Mouse (Mus musculus) embryonic fibroblast, embryonic 13.5 days (primary cell): ENCODE measurements around the gene Ccdc51.

Source experiments
- CTCF ChIP-seq: IDR thresholded peaks from 2 replicates; pipeline ENCODE4 v1.5.1; 2011; ENCODE audit warnings: mild to moderate bottlenecking, control low read depth, low read length, moderate library complexity, borderline replicate concordance; ENCODE audit not compliant: insufficient read depth
- POLR2A ChIP-seq: IDR thresholded peaks from 2 replicates; pipeline ENCODE4 v1.6.1; 2011; ENCODE audit warnings: low read depth, mild to moderate bottlenecking, control low read depth, low read length, moderate library complexity

DNA sequence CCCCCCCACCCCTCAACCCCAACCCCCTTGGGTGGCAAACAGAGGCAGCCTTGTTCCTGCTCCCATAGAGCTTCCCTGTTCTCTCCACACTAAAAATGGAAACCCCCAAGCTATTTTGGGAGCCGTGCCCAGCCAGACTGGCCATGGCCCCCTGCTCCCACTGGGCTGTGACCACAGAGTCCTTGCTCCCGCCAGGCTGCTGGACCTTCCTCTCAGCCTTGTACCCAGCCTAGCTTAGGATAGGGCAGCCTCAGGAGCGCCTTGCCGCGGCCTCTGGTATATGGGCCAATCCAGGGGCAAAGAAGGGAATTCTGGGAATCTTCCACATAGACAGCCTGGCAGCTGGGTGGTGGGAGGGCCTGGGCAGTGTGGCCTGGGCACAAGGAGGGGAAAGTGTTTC, 15.5 kb downstream of the Ccdc51 start:
- no peak for TF ChIP-seq POLR2A
- no peak for TF ChIP-seq CTCF
